Mouse (Mus musculus) gastrocnemius, postnatal 14 days (tissue): ENCODE results near the gene Dnah2. TPM values are rescaled to one million over a fixed set of nuclear protein-coding genes. Genes with fewer than 3 reads are reported as not detected.
"Not testable (repeated sequence)": the region's sequence is repeated elsewhere in the genome, so short reads cannot be mapped to it uniquely, and the experiment has no call there.

Experiments
- DNase-seq: peaks from one replicate; pipeline ENCODE4 v3.0.0; 2021; ENCODE audit warnings: mixed read lengths
- intact Hi-C: fragments of 180-260 bp; cut with DNase I; formaldehyde crosslinking; loops from one replicate; pipeline ENCODE4 v1.15.1; 2025; ENCODE audit warnings: low total_unique reads
- total RNA-seq, 2 experiments: library from RNA; stranded (reverse); gene quantifications; 2 replicates each; pipeline ENCODE4 v1.2.3; 2021

Dnah2 gene
- total RNA-seq, 2 experiments from 2014 or later: 0.06 to 0.07 TPM

GRCm38 (mm10) chr11:69575220-69575619 is 26.3 kb upstream of the Dnah2 start:
- DNase-seq: no peak

GRCm38 (mm10) chr11:69565131-69565530 is 16.2 kb upstream of the Dnah2 start:
- intact Hi-C loops: no loop called here

More at GRCm38 (mm10) chr11:69575220-69575619, 26.3 kb upstream of the Dnah2 start:
- intact Hi-C loops: loop anchor here (5.0 kb wide), 1 partner anchor 37 kb away; no protein-coding TSS in a partner anchor

GRCm38 (mm10) chr11:69564391-69564790 is 15.5 kb upstream of the Dnah2 start:
- intact Hi-C loops: no loop called here
- DNase-seq: no peak

More at GRCm38 (mm10) chr11:69565131-69565530, 16.2 kb upstream of the Dnah2 start:
- no peak for DNase-seq

GRCm38 (mm10) chr11:69563373-69563772 is 14.5 kb upstream of the Dnah2 start:
- intact Hi-C loops: no loop called here
- DNase-seq: no peak

- no peak for DNase-seq
- intact Hi-C loops: no loop called here
Observed at GRCm38 (mm10) chr11:69560896-69561854, 12.3 kb upstream of the Dnah2 start.

- DNase-seq: peak; percentile 21
- intact Hi-C loops: no loop called here
Observed at GRCm38 (mm10) chr11:69559851-69560765, 11.2 kb upstream of the Dnah2 start, which contains the start of gene Efnb3. Gene Efnb3 (minus strand): TSS chr11:69560205.

- DNase-seq: no peak
- intact Hi-C loops: no loop called here
Observed at GRCm38 (mm10) chr11:69559183-69559582, 10.3 kb upstream of the Dnah2 start.

GRCm38 (mm10) chr11:69558756-69559155 is 9.8 kb upstream of the Dnah2 start:
- no peak for DNase-seq
- intact Hi-C loops: no loop called here

GRCm38 (mm10) chr11:69557381-69557958 is 8.6 kb upstream of the Dnah2 start:
- intact Hi-C loops: no loop called here

GRCm38 (mm10) chr11:69554539-69555140 is 5.7 kb upstream of the Dnah2 start:
- intact Hi-C loops: no loop called here
- DNase-seq: no peak

More at GRCm38 (mm10) chr11:69557381-69557958, 8.6 kb upstream of the Dnah2 start:
- no peak for DNase-seq

GRCm38 (mm10) chr11:69553341-69553721 is 4.4 kb upstream of the Dnah2 start:
- no peak for DNase-seq
- intact Hi-C loops: no loop called here

GRCm38 (mm10) chr11:69552622-69553340 is 3.9 kb upstream of the Dnah2 start:
- intact Hi-C loops: no loop called here

GRCm38 (mm10) chr11:69551310-69551709 is 2.4 kb upstream of the Dnah2 start:
- intact Hi-C loops: no loop called here
- no peak for DNase-seq

More at GRCm38 (mm10) chr11:69552622-69553340, 3.9 kb upstream of the Dnah2 start:
- no peak for DNase-seq

- intact Hi-C loops: no loop called here
- DNase-seq: peak; percentile 30
Observed at GRCm38 (mm10) chr11:69547071-69547470, 1.8 kb downstream of the Dnah2 start.

- intact Hi-C loops: no loop called here
- DNase-seq: peak; percentile 73
Observed at GRCm38 (mm10) chr11:69546423-69547053, 2.4 kb downstream of the Dnah2 start.

- intact Hi-C loops: no loop called here
- no peak for DNase-seq
Observed at GRCm38 (mm10) chr11:69545957-69546356, 3.0 kb downstream of the Dnah2 start.

GRCm38 (mm10) chr11:69543598-69543997 is 5.3 kb downstream of the Dnah2 start:
- intact Hi-C loops: no loop called here
- DNase-seq: no peak

GRCm38 (mm10) chr11:69541741-69542140 is 7.2 kb downstream of the Dnah2 start:
- intact Hi-C loops, DNase-seq: not testable (repeated sequence)
